9 mouse cellular contexts compared by ENCODE assay signal in the genomic region with DNA sequence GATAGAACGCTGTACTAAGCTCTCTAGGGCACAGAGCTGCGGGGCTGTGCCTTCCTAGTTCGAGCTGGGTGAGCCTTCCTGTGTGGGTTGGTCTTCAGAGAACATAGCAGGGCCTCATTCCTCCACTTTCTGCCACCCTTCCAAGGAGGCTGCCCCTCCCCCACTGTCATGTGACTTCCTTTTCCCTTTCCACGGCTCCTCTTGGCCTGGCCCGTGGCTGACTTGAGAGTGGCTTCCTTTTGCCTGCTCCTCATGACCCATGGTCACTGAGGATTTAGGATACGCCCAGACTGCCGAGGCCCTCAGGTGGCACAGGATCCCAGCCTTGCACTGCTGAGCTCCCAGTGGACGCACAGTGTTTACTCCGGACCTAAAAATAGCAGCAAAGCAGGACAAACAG. TPM values are rescaled to one million over a fixed set of nuclear protein-coding genes. Genes with fewer than 3 reads are reported as not detected.
DNase-seq lines count a peak whose midpoint lies in the region; ATAC-seq lines count a peak whose summit lies in the region.
"Had no signal": no experiment of that assay in that cellular context is flagged by ENCODE, and none has a peak within 500 bp of the region (broad histone marks: within the 10 kb centered on the region; RNA-seq: fewer than 3 reads in every experiment).

No protein-coding gene starts in this region.

- peak; percentile 64 to 78 for DNase-seq in adrenal gland, postnatal 36 days
- no peak for DNase-seq in liver, embryonic 13.5 days
- DNase-seq in retina, embryonic 14.5 days (ENCODE audit: low spot score) = no peak
- no peak for DNase-seq in cerebellum, adult 11-12 months
- DNase-seq in midbrain, embryonic 11.5 days (ENCODE audit: low spot score, missing footprints) = no peak

- WGBS in intestine, embryonic 16.5 days = 48% methylated on average over 9 of the region's 9 CpGs
- WGBS in intestine, embryonic 15.5 days = 43% methylated on average over 9 of the region's 9 CpGs
- 27% methylated on average over 9 of the region's 9 CpGs for WGBS in heart, embryonic 14.5 days
- 21% methylated on average over 9 of the region's 9 CpGs for WGBS in liver, embryonic 13.5 days (ENCODE audit: insufficient replicate concordance)
- WGBS in midbrain, embryonic 11.5 days = 75% methylated on average over 9 of the region's 9 CpGs

- H3K4me2 ChIP-seq in intestine, embryonic 16.5 days (ENCODE audit: low read depth, low read length) = no peak overlapping the region
- H3K4me2 ChIP-seq in intestine, embryonic 15.5 days (replicated peaks) = no peak overlapping the region
- peak overlapping the region; percentile 25 for H3K4me2 ChIP-seq in heart, embryonic 14.5 days (ENCODE audit: low read length)
- 0 out of 2 replicates have a peak overlapping the region, but pooled peaks have one; percentile 28 for H3K4me2 ChIP-seq in liver, embryonic 13.5 days
- H3K4me2 ChIP-seq in midbrain, embryonic 11.5 days = no peak overlapping the region
- H3K4me2 ChIP-seq: midbrain, embryonic 12.5 days had no signal

- H3K9ac ChIP-seq in intestine, embryonic 16.5 days (ENCODE audit: low read depth, low read length) = no peak overlapping the region
- H3K9ac ChIP-seq in intestine, embryonic 15.5 days = no peak overlapping the region
- peak overlapping the region; percentile 54; the same call in 1 of the 2 replicates for H3K9ac ChIP-seq in heart, embryonic 14.5 days (ENCODE audit: low read length)
- peak overlapping the region; percentile 18; the same call in 1 of the 2 replicates for H3K9ac ChIP-seq in liver, embryonic 13.5 days
- H3K9ac ChIP-seq in midbrain, embryonic 11.5 days (ENCODE audit: low read length) = no peak overlapping the region
- H3K9ac ChIP-seq: midbrain, embryonic 12.5 days had no signal

- H3K36me3 ChIP-seq in intestine, embryonic 16.5 days (ENCODE audit: control insufficient read depth, insufficient read depth, low read length) = no peaks in the 10 kb centered on the region
- H3K36me3 ChIP-seq in intestine, embryonic 15.5 days = peaks cover 2% of the 10 kb centered on the region; the same call in 1 of the 2 replicates
- H3K36me3 ChIP-seq in heart, embryonic 14.5 days (ENCODE audit: control insufficient read depth, insufficient read depth, low read length) = 0 out of 2 replicates have a peak, but pooled peaks cover 9% of the 10 kb centered on the region
- peaks cover 12% of the 10 kb centered on the region; the same call in 1 of the 2 replicates for H3K36me3 ChIP-seq in liver, embryonic 13.5 days
- H3K36me3 ChIP-seq in midbrain, embryonic 11.5 days (ENCODE audit: control insufficient read depth, insufficient read depth, low read length) = no peaks in the 10 kb centered on the region

- peak; percentile 11; the same call in 1 of the 2 replicates for ATAC-seq in intestine, embryonic 16.5 days
- no peak for ATAC-seq in intestine, embryonic 15.5 days
- ATAC-seq in heart, embryonic 14.5 days (ENCODE audit: insufficient number of reproducible peaks, insufficient read depth, low FRiP score, low read depth) = no peak
- no peak for ATAC-seq in liver, embryonic 13.5 days (ENCODE audit: low read depth)
- no peak for ATAC-seq in midbrain, embryonic 11.5 days (ENCODE audit: low FRiP score)

- H3K27me3 ChIP-seq in intestine, embryonic 16.5 days (replicated peaks; ENCODE audit: control insufficient read depth, insufficient read depth, low read length) = no peaks in the 10 kb centered on the region
- H3K27me3 ChIP-seq in intestine, embryonic 15.5 days (replicated peaks) = no peaks in the 10 kb centered on the region
- no peaks in the 10 kb centered on the region for H3K27me3 ChIP-seq in heart, embryonic 14.5 days (ENCODE audit: control insufficient read depth, insufficient read depth, low read length)
- H3K27me3 ChIP-seq in liver, embryonic 13.5 days = no peaks in the 10 kb centered on the region
- H3K27me3 ChIP-seq in midbrain, embryonic 11.5 days (ENCODE audit: control insufficient read depth, insufficient read depth, low read length) = no peaks in the 10 kb centered on the region
- H3K27me3 ChIP-seq: midbrain, embryonic 12.5 days had no signal

- no peaks in the 10 kb centered on the region for H3K9me3 ChIP-seq in intestine, embryonic 16.5 days (ENCODE audit: control insufficient read depth, low read length)
- no peaks in the 10 kb centered on the region for H3K9me3 ChIP-seq in intestine, embryonic 15.5 days
- no peaks in the 10 kb centered on the region for H3K9me3 ChIP-seq in heart, embryonic 14.5 days (ENCODE audit: control insufficient read depth, low read length)
- no peaks in the 10 kb centered on the region; the same call in 1 of the 2 replicates for H3K9me3 ChIP-seq in liver, embryonic 13.5 days (replicated peaks)
- no peaks in the 10 kb centered on the region for H3K9me3 ChIP-seq in midbrain, embryonic 11.5 days (ENCODE audit: control insufficient read depth, low read length)
- H3K9me3 ChIP-seq: midbrain, embryonic 12.5 days had no signal

- no peak overlapping the region for H3K4me3 ChIP-seq in intestine, embryonic 16.5 days (ENCODE audit: low read length)
- no peak overlapping the region for H3K4me3 ChIP-seq in intestine, embryonic 15.5 days (replicated peaks)
- H3K4me3 ChIP-seq in heart, embryonic 14.5 days (ENCODE audit: control insufficient read depth in 1 of 2, insufficient read depth in 1 of 2, low read depth in 1 of 2, low read length in 2 of 2) = no peak overlapping the region
- no peak overlapping the region for H3K4me3 ChIP-seq in liver, embryonic 13.5 days (replicated peaks)
- no peak overlapping the region for H3K4me3 ChIP-seq in midbrain, embryonic 11.5 days (ENCODE audit: low read depth, low read length)
- H3K4me3 ChIP-seq: midbrain, embryonic 12.5 days had no signal

- peaks cover 9% of the 10 kb centered on the region for H3K4me1 ChIP-seq in intestine, embryonic 16.5 days (ENCODE audit: control insufficient read depth, insufficient read depth, low read length)
- peaks cover 12% of the 10 kb centered on the region for H3K4me1 ChIP-seq in intestine, embryonic 15.5 days (replicated peaks)
- H3K4me1 ChIP-seq in heart, embryonic 14.5 days (ENCODE audit: control insufficient read depth in 2 of 2, insufficient read depth in 2 of 2, low read length in 2 of 2) = peaks cover 12 to 17% of the 10 kb centered on the region in 2 experiments
- peaks cover 71% of the 10 kb centered on the region for H3K4me1 ChIP-seq in liver, embryonic 13.5 days (replicated peaks)
- H3K4me1 ChIP-seq in midbrain, embryonic 11.5 days (ENCODE audit: control insufficient read depth, insufficient read depth, low read length) = peaks cover 6% of the 10 kb centered on the region; the same call in 1 of the 2 replicates

- H3K27ac ChIP-seq in intestine, embryonic 16.5 days (ENCODE audit: low read length) = 0 out of 2 replicates have a peak overlapping the region, but pooled peaks have one; percentile 31
- H3K27ac ChIP-seq in intestine, embryonic 15.5 days = no peak overlapping the region
- peak overlapping the region; percentile 12 to 41; a peak in 1 of 4 replicates for H3K27ac ChIP-seq in heart, embryonic 14.5 days (replicated peaks in 1 of 2; ENCODE audit: control insufficient read depth in 1 of 2, insufficient read depth in 1 of 2, low read depth in 2 of 2, low read length in 2 of 2)
- peak overlapping the region; percentile 61 for H3K27ac ChIP-seq in liver, embryonic 13.5 days
- H3K27ac ChIP-seq in midbrain, embryonic 11.5 days (ENCODE audit: low read depth, low read length) = no peak overlapping the region
- H3K27ac ChIP-seq: midbrain, embryonic 12.5 days had no signal

RNA-seq across cellular contexts. Expression of gene Nat9, which starts 4.5 kb away (rescaled TPM):
- polyA plus RNA-seq in intestine, embryonic 16.5 days (2015; fragmentation: Nextera tagmentation; extraction: Ambion mirVana) = 24.9 and 26.5 TPM in 2 replicates
- 20.5 and 20.6 TPM in 2 replicates for polyA plus RNA-seq in intestine, embryonic 15.5 days (2015; fragmentation: Nextera tagmentation; extraction: Ambion mirVana)
- total RNA-seq in adrenal gland, postnatal 36 days (2021) = 10 to 100 TPM; 26.7 to 29.4 TPM
- 16.5 and 16.6 TPM in 2 replicates for polyA plus RNA-seq in heart, embryonic 14.5 days (2014; fragmentation: Nextera tagmentation; extraction: Ambion mirVana)
- polyA plus RNA-seq in liver, embryonic 13.5 days (2015; fragmentation: Nextera tagmentation; extraction: Ambion mirVana) = 11.9 and 13.3 TPM in 2 replicates
- polyA plus RNA-seq in midbrain, embryonic 11.5 days (2014; fragmentation: Nextera tagmentation; extraction: Ambion mirVana) = 17.7 and 19.2 TPM in 2 replicates

RNA-seq across cellular contexts. Expression of gene Tmem104, which starts 4.9 kb away (rescaled TPM):
- 11.6 and 13.2 TPM in 2 replicates for polyA plus RNA-seq in intestine, embryonic 16.5 days (2015; fragmentation: Nextera tagmentation; extraction: Ambion mirVana)
- 9.3 and 12.2 TPM in 2 replicates for polyA plus RNA-seq in intestine, embryonic 15.5 days (2015; fragmentation: Nextera tagmentation; extraction: Ambion mirVana)
- 10 to 100 TPM; 19.9 to 23.2 TPM for total RNA-seq in adrenal gland, postnatal 36 days (2021)
- 6.5 and 8.4 TPM in 2 replicates for polyA plus RNA-seq in heart, embryonic 14.5 days (2014; fragmentation: Nextera tagmentation; extraction: Ambion mirVana)
- polyA plus RNA-seq in liver, embryonic 13.5 days (2015; fragmentation: Nextera tagmentation; extraction: Ambion mirVana) = 5.1 and 6.8 TPM in 2 replicates
- 6.2 and 9.2 TPM in 2 replicates for polyA plus RNA-seq in midbrain, embryonic 11.5 days (2014; fragmentation: Nextera tagmentation; extraction: Ambion mirVana)

RNA-seq across cellular contexts. Expression of gene Slc9a3r1, which starts 29.0 kb away (rescaled TPM):
- 380 and 424 TPM in 2 replicates for polyA plus RNA-seq in intestine, embryonic 16.5 days (2015; fragmentation: Nextera tagmentation; extraction: Ambion mirVana)
- 252 and 270 TPM in 2 replicates for polyA plus RNA-seq in intestine, embryonic 15.5 days (2015; fragmentation: Nextera tagmentation; extraction: Ambion mirVana)
- total RNA-seq in adrenal gland, postnatal 36 days (2021) = 10 to 100 TPM; 18.1 to 20.3 TPM
- 18.0 and 21.9 TPM in 2 replicates for polyA plus RNA-seq in heart, embryonic 14.5 days (2014; fragmentation: Nextera tagmentation; extraction: Ambion mirVana)
- 59.8 and 69.9 TPM in 2 replicates for polyA plus RNA-seq in liver, embryonic 13.5 days (2015; fragmentation: Nextera tagmentation; extraction: Ambion mirVana)
- polyA plus RNA-seq in midbrain, embryonic 11.5 days (2014; fragmentation: Nextera tagmentation; extraction: Ambion mirVana) = 26.8 and 32.0 TPM in 2 replicates

RNA-seq across cellular contexts. Expression of gene Cd300lf, which starts 58.4 kb away (rescaled TPM):
- polyA plus RNA-seq in intestine, embryonic 16.5 days (2015; fragmentation: Nextera tagmentation; extraction: Ambion mirVana) = 1.2 and 1.6 TPM in 2 replicates
- polyA plus RNA-seq in intestine, embryonic 15.5 days (2015; fragmentation: Nextera tagmentation; extraction: Ambion mirVana) = 0.85 and 1.2 TPM in 2 replicates
- total RNA-seq in adrenal gland, postnatal 36 days (2021) = 1 to 10 TPM in 1 of 2 experiments, under 1 TPM in 1; 0.69 to 1.0 TPM
- polyA plus RNA-seq in heart, embryonic 14.5 days (2014; fragmentation: Nextera tagmentation; extraction: Ambion mirVana) = 0.22 and 0.61 TPM in 2 replicates
- 0.97 TPM in 2 replicates for polyA plus RNA-seq in liver, embryonic 13.5 days (2015; fragmentation: Nextera tagmentation; extraction: Ambion mirVana)
- polyA plus RNA-seq in midbrain, embryonic 11.5 days (2014; fragmentation: Nextera tagmentation; extraction: Ambion mirVana) = not detected in 2 replicates

Comparison
In these comparisons a context has a peak if more than half of its experiments do, and no peak if none do; other contexts are left out.
1. H3K27ac ChIP-seq: peak in intestine, embryonic 16.5 days (single experiment), heart, embryonic 14.5 days (2 of 2) and liver, embryonic 13.5 days (single experiment); none in intestine, embryonic 15.5 days (single experiment) and midbrain, embryonic 11.5 days (single experiment).
2. H3K4me2 ChIP-seq: peak in heart, embryonic 14.5 days (single experiment) and liver, embryonic 13.5 days (single experiment); none in intestine, embryonic 16.5 days (single experiment), intestine, embryonic 15.5 days (single experiment) and midbrain, embryonic 11.5 days (single experiment).
3. H3K9ac ChIP-seq: peak in heart, embryonic 14.5 days (single experiment) and liver, embryonic 13.5 days (single experiment); none in intestine, embryonic 16.5 days (single experiment), intestine, embryonic 15.5 days (single experiment) and midbrain, embryonic 11.5 days (single experiment).
4. DNase-seq: peak in adrenal gland, postnatal 36 days (2 of 2); none in liver, embryonic 13.5 days (single experiment), retina, embryonic 14.5 days (single experiment), cerebellum, adult 11-12 months (single experiment) and midbrain, embryonic 11.5 days (single experiment).